Mouse (Mus musculus) splenic B cell, adult 2 months (primary cell): ENCODE data around the gene Mrpl46.

Experiments used
- DNase-seq: peaks from one replicate; pipeline ENCODE4 v3.0.0-alpha.2; 2011; ENCODE audit warnings: low read depth, low spot score
- H3K27me3 ChIP-seq: 2 replicates; pipeline ENCODE4 v1.6.1; 2012; ENCODE audit warnings: mild to moderate bottlenecking, low read length, moderate library complexity, mixed read lengths; ENCODE audit not compliant: control insufficient read depth, poor library complexity, insufficient read depth, severe bottlenecking
- H3K36me3 ChIP-seq: 2 replicates; pipeline ENCODE4 v1.6.1; 2012; ENCODE audit warnings: mild to moderate bottlenecking, low read length, moderate library complexity, mixed read lengths; ENCODE audit not compliant: control insufficient read depth, poor library complexity, insufficient read depth, severe bottlenecking

Gene Mrpl46

GRCm38 (mm10) chr7:78791359-78792222, 8.3 kb upstream of the Mrpl46 start:
- DNase-seq = peak; percentile 76
- Histone ChIP-seq H3K36me3 (no peaks in the 10 kb centered on the region), H3K27me3 (no peaks in the 10 kb centered on the region)

- Histone ChIP-seq H3K27me3 (no peaks in the 10 kb centered on the region), H3K36me3 (no peaks in the 10 kb centered on the region)
- no peak for DNase-seq
Measured at GRCm38 (mm10) chr7:78787793-78788380, 4.6 kb upstream of the Mrpl46 start.

GRCm38 (mm10) chr7:78785906-78786305, 2.6 kb upstream of the Mrpl46 start:
- H3K27me3 ChIP-seq = no peaks in the 10 kb centered on the region
- no peak for DNase-seq
- no peaks in the 10 kb centered on the region for H3K36me3 ChIP-seq

- peaks cover 4% of the 10 kb centered on the region for H3K36me3 ChIP-seq
- H3K27me3 ChIP-seq = no peaks in the 10 kb centered on the region
- DNase-seq = no peak
Measured at GRCm38 (mm10) chr7:78778741-78779140, 4.6 kb downstream of the Mrpl46 start.

- no peak for DNase-seq
- no peaks in the 10 kb centered on the region for H3K27me3 ChIP-seq
- peaks cover 2% of the 10 kb centered on the region; the same call in 1 of the 2 replicates for H3K36me3 ChIP-seq
Measured at GRCm38 (mm10) chr7:78770936-78771335, 12.4 kb downstream of the Mrpl46 start.

GRCm38 (mm10) chr7:78769075-78769652, 14.2 kb downstream of the Mrpl46 start:
- no peak for DNase-seq
- Histone ChIP-seq H3K27me3 (no peaks in the 10 kb centered on the region), H3K36me3 (no peaks in the 10 kb centered on the region)

- Histone ChIP-seq H3K36me3 (no peaks in the 10 kb centered on the region), H3K27me3 (no peaks in the 10 kb centered on the region)
- no peak for DNase-seq
Measured at GRCm38 (mm10) chr7:78767929-78768531, 15.3 kb downstream of the Mrpl46 start.

GRCm38 (mm10) chr7:78766019-78766683, 17.2 kb downstream of the Mrpl46 start:
- DNase-seq = peak; percentile 81
- Histone ChIP-seq H3K27me3 (no peaks in the 10 kb centered on the region), H3K36me3 (no peaks in the 10 kb centered on the region)

- DNase-seq = no peak
- Histone ChIP-seq H3K27me3 (no peaks in the 10 kb centered on the region), H3K36me3 (no peaks in the 10 kb centered on the region)
Measured at GRCm38 (mm10) chr7:78765215-78765631, 18.1 kb downstream of the Mrpl46 start.

GRCm38 (mm10) chr7:78763801-78764200, 19.5 kb downstream of the Mrpl46 start:
- H3K36me3 ChIP-seq = no peaks in the 10 kb centered on the region
- no peaks in the 10 kb centered on the region for H3K27me3 ChIP-seq
- no peak for DNase-seq

- Histone ChIP-seq H3K36me3 (no peaks in the 10 kb centered on the region), H3K27me3 (no peaks in the 10 kb centered on the region)
- DNase-seq = no peak
Measured at GRCm38 (mm10) chr7:78754458-78755000, 28.8 kb downstream of the Mrpl46 start.

- Histone ChIP-seq H3K27me3 (no peaks in the 10 kb centered on the region), H3K36me3 (no peaks in the 10 kb centered on the region)
- DNase-seq = no peak
Measured at GRCm38 (mm10) chr7:78753752-78754457, 29.4 kb downstream of the Mrpl46 start.

GRCm38 (mm10) chr7:78752961-78753360, 30.4 kb downstream of the Mrpl46 start:
- no peak for DNase-seq
- H3K36me3 ChIP-seq = no peaks in the 10 kb centered on the region

More at GRCm38 (mm10) chr7:78752961-78753360, 30.4 kb downstream of the Mrpl46 start:
- H3K27me3 ChIP-seq = no peaks in the 10 kb centered on the region
